Mouse (Mus musculus): ENCODE measurements around the gene Gm20388. TPM values are rescaled to one million over a fixed set of nuclear protein-coding genes. Genes with fewer than 3 reads are reported as not detected.

Gm20388 gene
- total and polyA plus RNA-seq, 2 experiments from 2014 or later, result 51.3 TPM; not detected in 1

DNA sequence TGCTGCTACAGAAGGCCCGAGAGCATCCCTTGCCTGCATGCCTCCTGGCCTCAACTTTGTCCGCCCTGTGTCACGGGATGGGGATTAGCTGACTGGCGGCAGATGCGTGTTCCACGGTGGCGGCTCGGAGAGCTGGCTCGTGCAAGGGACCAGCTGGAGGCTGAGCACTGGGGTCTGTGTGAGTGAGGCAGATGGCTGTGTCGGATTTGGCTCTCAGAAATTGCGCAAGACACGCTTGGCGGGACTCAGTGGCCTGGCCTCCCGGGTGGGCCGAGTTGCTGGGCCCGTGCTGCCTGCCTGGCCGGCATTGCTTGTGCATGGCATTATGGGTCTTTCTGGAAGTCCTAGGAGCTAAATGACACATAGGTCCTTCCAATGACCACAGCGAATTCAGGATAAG, 398.7 kb downstream of the Gm20388 start:
- Histone ChIP-seq H3K4me1 (ENCODE audit: insufficient read depth) (peaks cover 29% of the 10 kb centered on the region), H3K27me3 (ENCODE audit: insufficient read depth, low read length) (no peaks in the 10 kb centered on the region), H3K4me3 (ENCODE audit: low read depth, low read length) (no peak overlapping the region), H3K36me3 (ENCODE audit: insufficient read depth) (no peaks in the 10 kb centered on the region), H3K9me3 (ENCODE audit: low read length) (no peaks in the 10 kb centered on the region), H3K4me2 (ENCODE audit: low read depth) (no peak overlapping the region), H3K9ac (no peak overlapping the region), H3K27ac (ENCODE audit: low read depth, low read length) (peak overlapping the region; percentile 66)
- 25% methylated on average over 18 of the region's 18 CpGs for WGBS
- DNase-seq (peak; percentile 84), ATAC-seq (peak; percentile 87)
- no peak for TF ChIP-seq CTCF (IDR thresholded peaks at IDR 0.05; ENCODE audit: low read depth)

DNA sequence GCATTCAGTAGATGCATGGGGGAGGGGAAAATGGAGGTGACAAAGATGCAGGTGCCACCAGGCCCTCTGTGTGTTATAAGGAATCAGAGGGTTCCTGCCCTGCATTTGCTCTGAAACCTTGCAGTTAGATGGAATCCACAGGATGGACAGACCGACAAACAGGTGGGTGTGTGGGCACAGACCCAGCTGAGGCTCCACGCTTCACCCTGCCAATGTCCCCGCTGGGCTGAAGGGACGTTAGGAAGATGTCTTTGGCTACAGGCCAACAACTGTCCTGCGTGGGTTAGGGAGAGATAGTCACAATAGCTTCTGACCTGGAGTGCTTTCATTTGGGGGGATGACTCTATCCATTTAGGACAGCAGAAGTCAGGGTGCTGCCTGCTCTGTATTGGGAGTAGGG, 399.4 kb downstream of the Gm20388 start:
- ATAC-seq, result no peak
- Histone ChIP-seq H3K4me1 (ENCODE audit: insufficient read depth) (peaks cover 29% of the 10 kb centered on the region), H3K27ac (ENCODE audit: low read depth, low read length) (peak overlapping the region; percentile 66; the same call in 1 of the 2 replicates), H3K4me2 (ENCODE audit: low read depth) (no peak overlapping the region), H3K4me3 (ENCODE audit: low read depth, low read length) (no peak overlapping the region), H3K27me3 (ENCODE audit: insufficient read depth, low read length) (no peaks in the 10 kb centered on the region), H3K9me3 (ENCODE audit: low read length) (no peaks in the 10 kb centered on the region), H3K9ac (no peak overlapping the region), H3K36me3 (ENCODE audit: insufficient read depth) (no peaks in the 10 kb centered on the region)
- WGBS, result 45% methylated on average over 5 of the region's 5 CpGs
- DNase-seq, result no peak
- no peak for TF ChIP-seq CTCF (IDR thresholded peaks at IDR 0.05; ENCODE audit: low read depth)

- H3K27ac ChIP-seq (ENCODE audit: low read depth, low read length), result no peak overlapping the region
- H3K4me1 ChIP-seq (ENCODE audit: insufficient read depth), result peaks cover 26% of the 10 kb centered on the region
- H3K9me3 ChIP-seq (ENCODE audit: low read length), result no peaks in the 10 kb centered on the region
- H3K4me2 ChIP-seq (ENCODE audit: low read depth), result no peak overlapping the region
- 79% methylated on average over 4 of the region's 4 CpGs for WGBS
- ATAC-seq, result no peak
- no peak overlapping the region for H3K4me3 ChIP-seq (ENCODE audit: low read depth, low read length)
- no peak for TF ChIP-seq CTCF (IDR thresholded peaks at IDR 0.05; ENCODE audit: low read depth)
- no peak overlapping the region for H3K9ac ChIP-seq
- H3K36me3 ChIP-seq (ENCODE audit: insufficient read depth), result no peaks in the 10 kb centered on the region
- DNase-seq, result no peak
- no peaks in the 10 kb centered on the region for H3K27me3 ChIP-seq (ENCODE audit: insufficient read depth, low read length)
Measured at GRCm38 (mm10) chr8:120312452-120312851, 401.8 kb downstream of the Gm20388 start.

GRCm38 (mm10) chr8:120313674-120314073, 403.0 kb downstream of the Gm20388 start:
- Histone ChIP-seq H3K36me3 (ENCODE audit: insufficient read depth) (no peaks in the 10 kb centered on the region), H3K27ac (ENCODE audit: low read depth, low read length) (no peak overlapping the region), H3K4me1 (ENCODE audit: insufficient read depth) (peaks cover 14% of the 10 kb centered on the region), H3K4me3 (ENCODE audit: low read depth, low read length) (no peak overlapping the region), H3K4me2 (ENCODE audit: low read depth) (no peak overlapping the region), H3K27me3 (ENCODE audit: insufficient read depth, low read length) (no peaks in the 10 kb centered on the region), H3K9ac (no peak overlapping the region), H3K9me3 (ENCODE audit: low read length) (no peaks in the 10 kb centered on the region)
- 53% methylated on average over 3 of the region's 3 CpGs for WGBS
- no peak for ATAC-seq
- no peak for DNase-seq
- TF ChIP-seq CTCF (IDR thresholded peaks at IDR 0.05; ENCODE audit: low read depth), result no peak

- Histone ChIP-seq H3K27me3 (ENCODE audit: insufficient read depth, low read length) (no peaks in the 10 kb centered on the region), H3K4me2 (ENCODE audit: low read depth) (no peak overlapping the region), H3K9me3 (ENCODE audit: low read length) (no peaks in the 10 kb centered on the region), H3K4me3 (ENCODE audit: low read depth, low read length) (no peak overlapping the region), H3K4me1 (ENCODE audit: insufficient read depth) (peaks cover 3% of the 10 kb centered on the region; the same call in 1 of the 2 replicates), H3K27ac (ENCODE audit: low read depth, low read length) (no peak overlapping the region), H3K9ac (no peak overlapping the region), H3K36me3 (ENCODE audit: insufficient read depth) (no peaks in the 10 kb centered on the region)
- DNase-seq (no peak), ATAC-seq (no peak)
- 76% methylated on average over 5 of the region's 5 CpGs for WGBS
- no peak for TF ChIP-seq CTCF (IDR thresholded peaks at IDR 0.05; ENCODE audit: low read depth)
Measured at GRCm38 (mm10) chr8:120314932-120315331, 404.3 kb downstream of the Gm20388 start.

DNA sequence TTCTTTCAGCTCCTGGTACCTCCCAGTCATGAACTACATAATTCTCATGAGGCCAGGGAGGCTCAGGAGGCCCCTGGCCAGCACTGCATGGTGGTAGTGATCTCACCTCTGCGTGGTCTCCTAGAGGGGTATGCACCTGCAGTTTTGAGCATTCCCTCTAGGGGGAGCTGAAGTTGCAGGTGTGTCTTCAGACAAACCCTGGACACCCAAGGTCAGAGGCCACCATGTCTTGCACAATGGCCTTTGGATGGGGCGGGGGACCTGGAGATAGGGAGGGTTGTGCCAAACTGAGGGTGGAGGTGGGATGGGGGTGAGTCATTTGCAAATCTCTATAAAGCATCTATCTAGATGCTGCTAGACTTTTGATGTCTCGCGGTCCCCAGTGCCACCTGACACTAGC, 405.0 kb downstream of the Gm20388 start:
- TF ChIP-seq CTCF (IDR thresholded peaks at IDR 0.05; ENCODE audit: low read depth), result no peak; the same call in none of the 2 replicates
- 89% methylated on average over 4 of the region's 4 CpGs for WGBS
- Histone ChIP-seq H3K4me3 (ENCODE audit: low read depth, low read length) (no peak overlapping the region), H3K4me2 (ENCODE audit: low read depth) (no peak overlapping the region), H3K4me1 (ENCODE audit: insufficient read depth) (no peaks in the 10 kb centered on the region), H3K36me3 (ENCODE audit: insufficient read depth) (no peaks in the 10 kb centered on the region), H3K9ac (no peak overlapping the region), H3K27me3 (ENCODE audit: insufficient read depth, low read length) (no peaks in the 10 kb centered on the region), H3K9me3 (ENCODE audit: low read length) (no peaks in the 10 kb centered on the region), H3K27ac (ENCODE audit: low read depth, low read length) (no peak overlapping the region)
- no peak for DNase-seq
- ATAC-seq, result no peak

GRCm38 (mm10) chr8:120316707-120317106, 406.1 kb downstream of the Gm20388 start:
- ATAC-seq, result peak; percentile 45; the same call in 1 of the 2 replicates
- no peaks in the 10 kb centered on the region for H3K27me3 ChIP-seq (ENCODE audit: insufficient read depth, low read length)
- 70% methylated on average over 7 of the region's 7 CpGs for WGBS
- H3K36me3 ChIP-seq (ENCODE audit: insufficient read depth), result no peaks in the 10 kb centered on the region
- no peak overlapping the region for H3K4me3 ChIP-seq (ENCODE audit: low read depth, low read length)
- no peaks in the 10 kb centered on the region for H3K9me3 ChIP-seq (ENCODE audit: low read length)
- 0 out of 2 replicates have a peak overlapping the region, but pooled peaks have one; percentile 57 for H3K27ac ChIP-seq (ENCODE audit: low read depth, low read length)
- TF ChIP-seq CTCF (IDR thresholded peaks at IDR 0.05; ENCODE audit: low read depth), result no peak
- H3K4me1 ChIP-seq (ENCODE audit: insufficient read depth), result no peaks in the 10 kb centered on the region
- H3K9ac ChIP-seq, result no peak overlapping the region
- peak; percentile 57 for DNase-seq
- H3K4me2 ChIP-seq (ENCODE audit: low read depth), result no peak overlapping the region

Measured in forebrain, postnatal 0 days (tissue).